Mouse (Mus musculus) liver, embryonic 11.5 days (tissue): ENCODE measurements around the gene Clcn3. TPM values are rescaled to one million over a fixed set of nuclear protein-coding genes. Genes with fewer than 3 reads are reported as not detected.

Experiments
- ATAC-seq: fragments of 200-750 bp; cut with Nextera tagmentation; replicated peaks from 2 replicates; pipeline ENCODE4 v1.8.0; 2017; ENCODE audit warnings: moderate number of reproducible peaks, mild to moderate bottlenecking, moderate TSS enrichment, moderate library complexity; ENCODE audit not compliant: low FRiP score
- DNase-seq: peaks from one replicate; pipeline ENCODE4 v3.0.0-alpha.2; 2017; ENCODE audit warnings: low spot score
- H3K27ac ChIP-seq: fragments of 300-500 bp; sonication (generic); 2 replicates; pipeline ENCODE4 v1.5.1; 2014; ENCODE audit warnings: mild to moderate bottlenecking, low read depth, low read length, control low read depth
- H3K27me3 ChIP-seq: fragments of 300-500 bp; sonication (generic); replicated peaks from 2 replicates; pipeline ENCODE4 v1.6.1; 2014; ENCODE audit warnings: low read length, mixed read lengths; ENCODE audit not compliant: control insufficient read depth, insufficient read depth
- H3K36me3 ChIP-seq: fragments of 300-500 bp; sonication (generic); 2 replicates; pipeline ENCODE4 v1.6.1; 2014; ENCODE audit warnings: mild to moderate bottlenecking, low read length, moderate library complexity, mixed read lengths; ENCODE audit not compliant: control insufficient read depth, insufficient read depth
- H3K4me1 ChIP-seq: fragments of 300-500 bp; sonication (generic); replicated peaks from 2 replicates; pipeline ENCODE4 v1.6.1; 2014; ENCODE audit warnings: low read length, mixed read lengths; ENCODE audit not compliant: control insufficient read depth, insufficient read depth
- H3K4me2 ChIP-seq: fragments of 300-500 bp; sonication (generic); 2 replicates; pipeline ENCODE4 v1.6.1; 2014; ENCODE audit warnings: mild to moderate bottlenecking, control low read depth, moderate library complexity
- H3K4me3 ChIP-seq: fragments of 300-500 bp; sonication (generic); 2 replicates; pipeline ENCODE4 v1.5.1; 2014; ENCODE audit warnings: low read depth, low read length, control low read depth
- H3K9ac ChIP-seq: fragments of 300-500 bp; sonication (generic); 2 replicates; pipeline ENCODE4 v1.6.1; 2014; ENCODE audit warnings: low read depth, low read length, control low read depth
- H3K9me3 ChIP-seq: fragments of 300-500 bp; sonication (generic); 2 replicates; pipeline ENCODE4 v1.6.1; 2016; ENCODE audit warnings: low read length, inconsistent platforms, mixed read lengths; ENCODE audit not compliant: control insufficient read depth
- WGBS: fragments of 180-500 bp; shearing (Covaris S2); extraction: QIAGEN DNeasy Blood & Tissue Kit; methylation state at CpG from one replicate; pipeline ENCODE4 v1.1.7; 2014; 5-methylcytosine and 5-hydroxymethylcytosine counted together
- polyA plus RNA-seq: library from polyadenylated mRNA; unstranded; fragments of >200 nt; fragmentation: Nextera tagmentation; extraction: Ambion mirVana; gene quantifications from 2 replicates; pipeline ENCODE4 v1.2.1, GENCODE M21; 2014

Gene Clcn3
- polyA plus RNA-seq, 1 experiment from 2014 or later: 43.8 TPM

DNA sequence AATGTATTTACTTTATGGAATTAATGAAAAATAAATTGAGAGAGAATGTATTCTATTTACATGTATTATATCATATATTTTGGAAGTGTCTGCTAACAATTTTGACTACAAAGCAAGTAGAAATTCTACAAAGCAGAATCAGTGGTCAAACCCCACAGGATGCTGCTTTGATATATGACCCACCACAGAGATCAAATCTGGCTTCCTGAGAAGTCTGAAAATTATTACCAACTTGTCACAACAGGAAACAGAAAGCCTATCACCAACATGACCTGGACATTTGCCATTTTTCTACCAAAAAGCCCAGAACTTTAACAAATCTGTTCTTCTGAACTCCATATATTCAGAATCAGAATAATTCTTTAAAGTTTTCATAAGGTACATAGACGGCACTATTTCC is 1.7 kb downstream of the Clcn3 start:
- DNase-seq (no peak), ATAC-seq (no peak)
- Histone ChIP-seq H3K4me3 (peak overlapping the region; percentile 93), H3K36me3 (no peaks in the 10 kb centered on the region), H3K27me3 (no peaks in the 10 kb centered on the region), H3K9ac (peak overlapping the region; percentile 13; the same call in 1 of the 2 replicates), H3K9me3 (no peaks in the 10 kb centered on the region), H3K27ac (no peak overlapping the region), H3K4me2 (peak overlapping the region; percentile 85), H3K4me1 (peaks cover 21% of the 10 kb centered on the region)
- WGBS: 36% methylated on average over 1 of the region's 1 CpGs

GRCm38 (mm10) chr8:60978496-60978895 is 4.6 kb downstream of the Clcn3 start:
- Histone ChIP-seq H3K27me3 (no peaks in the 10 kb centered on the region), H3K36me3 (no peaks in the 10 kb centered on the region), H3K4me2 (peak overlapping the region; percentile 7; the same call in 1 of the 2 replicates), H3K9ac (no peak overlapping the region), H3K4me1 (peaks cover 38% of the 10 kb centered on the region), H3K4me3 (no peak overlapping the region), H3K27ac (no peak overlapping the region), H3K9me3 (no peaks in the 10 kb centered on the region)
- DNase-seq: no peak
- WGBS: 68% methylated on average over 5 of the region's 5 CpGs
- ATAC-seq: no peak

DNA sequence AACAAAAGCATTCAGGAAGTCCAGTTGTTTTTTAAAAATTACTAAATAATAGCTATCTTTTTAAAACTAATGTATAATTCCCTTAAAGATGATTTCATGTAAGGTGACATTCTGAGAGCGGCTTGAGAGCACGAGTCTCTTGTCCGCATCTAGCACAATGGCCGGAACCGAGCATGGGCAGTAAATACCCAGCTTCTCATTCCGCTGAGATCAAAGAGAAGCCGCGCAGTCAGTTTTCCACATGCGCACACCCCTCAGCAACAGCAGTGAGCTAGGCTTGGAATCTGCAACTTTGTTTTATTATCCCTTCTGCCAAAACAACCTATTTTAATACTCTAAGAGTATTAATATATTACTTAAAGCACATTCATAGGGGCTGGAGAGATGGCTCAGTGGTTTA is 6.3 kb downstream of the Clcn3 start:
- no peak for ATAC-seq
- no peak overlapping the region; the same call in 1 of the 2 replicates for H3K27ac ChIP-seq
- H3K4me1 ChIP-seq: peaks cover 52% of the 10 kb centered on the region
- H3K36me3 ChIP-seq: no peaks in the 10 kb centered on the region
- no peaks in the 10 kb centered on the region for H3K9me3 ChIP-seq
- no peaks in the 10 kb centered on the region for H3K27me3 ChIP-seq
- H3K4me2 ChIP-seq: peak overlapping the region; percentile 46
- H3K9ac ChIP-seq: no peak overlapping the region
- 77% methylated on average over 9 of the region's 9 CpGs for WGBS
- no peak overlapping the region for H3K4me3 ChIP-seq
- no peak for DNase-seq

DNA sequence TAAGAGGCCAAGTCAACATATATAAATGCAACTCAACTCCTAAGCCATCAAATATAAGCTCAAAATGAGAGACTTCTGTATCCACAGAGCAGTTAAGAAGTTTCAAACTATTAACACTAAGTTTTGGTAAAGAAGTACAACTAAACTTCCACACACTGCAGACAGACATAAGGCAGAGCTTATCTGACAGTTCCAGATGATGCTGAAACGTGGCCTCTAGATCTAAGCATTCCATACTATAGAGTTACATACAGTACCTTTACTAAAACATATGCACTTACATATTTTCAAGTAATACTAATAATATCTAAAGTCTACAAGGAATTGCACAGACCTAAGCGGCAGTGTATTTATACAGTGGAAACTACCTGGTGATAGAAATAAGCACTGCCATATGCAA is 8.3 kb downstream of the Clcn3 start:
- Histone ChIP-seq H3K4me2 (peak overlapping the region; percentile 59), H3K27me3 (no peaks in the 10 kb centered on the region), H3K9me3 (no peaks in the 10 kb centered on the region), H3K36me3 (no peaks in the 10 kb centered on the region), H3K9ac (no peak overlapping the region), H3K4me3 (no peak overlapping the region), H3K27ac (peak overlapping the region; percentile 49), H3K4me1 (peaks cover 52% of the 10 kb centered on the region)
- 49% methylated on average over 2 of the region's 2 CpGs for WGBS
- no peak for DNase-seq
- peak; percentile 85 for ATAC-seq

GRCm38 (mm10) chr8:60973448-60973847 is 9.7 kb downstream of the Clcn3 start:
- no peak for DNase-seq
- Histone ChIP-seq H3K9ac (no peak overlapping the region), H3K4me3 (no peak overlapping the region), H3K27ac (peak overlapping the region; percentile 53; the same call in 1 of the 2 replicates), H3K9me3 (no peaks in the 10 kb centered on the region), H3K27me3 (no peaks in the 10 kb centered on the region), H3K4me1 (peaks cover 53% of the 10 kb centered on the region), H3K4me2 (peak overlapping the region; percentile 59), H3K36me3 (no peaks in the 10 kb centered on the region)
- ATAC-seq: peak; percentile 85
- WGBS: 43% methylated on average over 2 of the region's 2 CpGs

DNA sequence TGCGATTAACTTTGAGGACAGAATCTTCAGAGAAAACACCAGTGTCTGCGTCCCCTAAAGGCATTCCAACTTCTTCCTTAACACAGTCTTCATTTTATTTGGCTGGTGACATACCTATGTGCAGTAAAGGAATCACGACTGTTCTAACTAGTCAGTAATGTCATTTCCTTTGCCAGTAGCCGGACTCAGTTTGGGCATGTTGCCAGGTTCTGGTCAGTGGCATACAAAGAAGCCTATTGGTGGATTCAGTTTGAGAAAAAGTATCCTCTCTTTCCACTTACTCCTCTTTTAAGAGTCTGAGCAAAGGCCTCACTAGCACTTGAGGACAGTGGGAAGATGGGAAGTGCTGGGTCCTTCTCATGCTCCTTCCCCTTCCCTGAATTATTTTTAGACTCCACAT is 11.3 kb downstream of the Clcn3 start:
- H3K4me1 ChIP-seq: peaks cover 57% of the 10 kb centered on the region
- no peak overlapping the region for H3K27ac ChIP-seq
- H3K27me3 ChIP-seq: no peaks in the 10 kb centered on the region
- DNase-seq (no peak), ATAC-seq (no peak)
- no peak overlapping the region for H3K4me3 ChIP-seq
- 72% methylated on average over 4 of the region's 4 CpGs for WGBS
- no peaks in the 10 kb centered on the region for H3K36me3 ChIP-seq
- 0 out of 2 replicates have a peak overlapping the region, but pooled peaks have one; percentile 12 for H3K9ac ChIP-seq
- peak overlapping the region; percentile 6; the same call in 1 of the 2 replicates for H3K4me2 ChIP-seq
- H3K9me3 ChIP-seq: no peaks in the 10 kb centered on the region

GRCm38 (mm10) chr8:60969091-60969490 is 14.0 kb downstream of the Clcn3 start:
- Histone ChIP-seq H3K36me3 (no peaks in the 10 kb centered on the region), H3K27me3 (no peaks in the 10 kb centered on the region), H3K27ac (no peak overlapping the region), H3K4me3 (no peak overlapping the region), H3K9me3 (no peaks in the 10 kb centered on the region), H3K4me1 (peaks cover 58% of the 10 kb centered on the region), H3K9ac (no peak overlapping the region), H3K4me2 (peak overlapping the region; percentile 37)
- no peak; the same call in 1 of the 2 replicates for ATAC-seq
- 36% methylated on average over 2 of the region's 2 CpGs for WGBS
- DNase-seq: no peak

DNA sequence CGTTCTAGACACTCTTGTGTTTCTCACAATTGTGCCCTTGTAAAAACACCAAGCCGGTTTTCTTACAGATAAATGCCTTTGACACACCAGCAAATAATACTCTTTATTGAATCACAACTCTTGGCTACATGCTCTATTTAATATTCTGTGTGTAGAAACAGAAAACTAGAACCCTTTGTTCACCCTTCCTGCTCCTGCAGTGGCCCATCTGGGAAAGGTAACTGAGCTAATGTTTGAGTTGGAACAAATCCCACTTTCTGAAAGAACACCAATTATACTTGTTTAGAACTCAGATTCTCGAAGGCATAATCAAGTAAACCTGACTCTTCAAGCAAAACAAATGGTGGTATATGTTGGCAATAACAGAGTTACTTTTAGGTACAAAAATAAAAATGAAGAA is 17.4 kb downstream of the Clcn3 start:
- Histone ChIP-seq H3K4me2 (no peak overlapping the region), H3K4me1 (peaks cover 49% of the 10 kb centered on the region), H3K27me3 (no peaks in the 10 kb centered on the region), H3K4me3 (no peak overlapping the region), H3K9ac (no peak overlapping the region), H3K9me3 (no peaks in the 10 kb centered on the region), H3K36me3 (no peaks in the 10 kb centered on the region), H3K27ac (no peak overlapping the region)
- 66% methylated on average over 3 of the region's 3 CpGs for WGBS
- ATAC-seq (no peak), DNase-seq (no peak)

GRCm38 (mm10) chr8:60965306-60965705 is 17.8 kb downstream of the Clcn3 start:
- Histone ChIP-seq H3K4me2 (peak overlapping the region; percentile 23), H3K9ac (no peak overlapping the region), H3K27me3 (no peaks in the 10 kb centered on the region), H3K4me3 (no peak overlapping the region), H3K4me1 (peaks cover 49% of the 10 kb centered on the region), H3K9me3 (no peaks in the 10 kb centered on the region), H3K27ac (no peak overlapping the region), H3K36me3 (no peaks in the 10 kb centered on the region)
- WGBS: 38% methylated on average over 6 of the region's 6 CpGs
- ATAC-seq (no peak), DNase-seq (no peak)
